Mouse (Mus musculus) ovary, postnatal 14 days (tissue): ENCODE measurements around the gene Spaca6.
A peak's percentile ranks its signal among the peaks of the same experiment; 100 is the strongest.

Experiments used
- DNase-seq: peaks from one replicate; pipeline ENCODE4 v3.0.0; 2022; ENCODE audit warnings: low spot score

Gene Spaca6

GRCm38 (mm10) chr17:17826751-17827657 is at the start of gene Spaca6:
TSS of gene Spaca6 (plus strand) at chr17:17827158.
- DNase-seq: peak; percentile 93

GRCm38 (mm10) chr17:17790866-17791630 is 35.9 kb upstream of the Spaca6 start:
- no peak for DNase-seq

- DNase-seq: no peak
Measured at GRCm38 (mm10) chr17:17792578-17792977, 34.4 kb upstream of the Spaca6 start.

- no peak for DNase-seq
Measured at GRCm38 (mm10) chr17:17795527-17795926, 31.4 kb upstream of the Spaca6 start.

GRCm38 (mm10) chr17:17823612-17824336 is 3.2 kb upstream of the Spaca6 start:
- DNase-seq: no peak

- DNase-seq: peak; percentile 44
Measured at GRCm38 (mm10) chr17:17825921-17826591, 902 bp upstream of the Spaca6 start.

GRCm38 (mm10) chr17:17827658-17828190 is 766 bp downstream of the Spaca6 start:
- peak; percentile 59 for DNase-seq

GRCm38 (mm10) chr17:17828191-17828981 is 1.4 kb downstream of the Spaca6 start:
- DNase-seq: peak; percentile 52

GRCm38 (mm10) chr17:17829052-17829785 is 2.3 kb downstream of the Spaca6 start:
- no peak for DNase-seq

- DNase-seq: no peak
Measured at GRCm38 (mm10) chr17:17829816-17830535, 3.0 kb downstream of the Spaca6 start.

GRCm38 (mm10) chr17:17830731-17831130 is 3.8 kb downstream of the Spaca6 start:
- DNase-seq: no peak

- no peak for DNase-seq
Measured at GRCm38 (mm10) chr17:17834896-17835295, 7.9 kb downstream of the Spaca6 start.

- DNase-seq: no peak
Measured at GRCm38 (mm10) chr17:17836101-17836500, 9.1 kb downstream of the Spaca6 start.

- DNase-seq: no peak
Measured at GRCm38 (mm10) chr17:17837426-17837825, 10.5 kb downstream of the Spaca6 start.

- DNase-seq: peak; percentile 88
Measured at GRCm38 (mm10) chr17:17837919-17838701, 11.2 kb downstream of the Spaca6 start.

GRCm38 (mm10) chr17:17839276-17839675 is 12.3 kb downstream of the Spaca6 start:
- DNase-seq: no peak

GRCm38 (mm10) chr17:17840796-17841195 is 13.8 kb downstream of the Spaca6 start:
- DNase-seq: no peak

GRCm38 (mm10) chr17:17843534-17844261 is 16.7 kb downstream of the Spaca6 start:
- no peak for DNase-seq
